Mouse (Mus musculus) cerebellum, adult 11-12 months (tissue): ENCODE measurements around the gene Ebf3.

Source experiments
- DNase-seq: peaks from one replicate; pipeline ENCODE4 v3.0.0; 2022

Ebf3 gene

DNA sequence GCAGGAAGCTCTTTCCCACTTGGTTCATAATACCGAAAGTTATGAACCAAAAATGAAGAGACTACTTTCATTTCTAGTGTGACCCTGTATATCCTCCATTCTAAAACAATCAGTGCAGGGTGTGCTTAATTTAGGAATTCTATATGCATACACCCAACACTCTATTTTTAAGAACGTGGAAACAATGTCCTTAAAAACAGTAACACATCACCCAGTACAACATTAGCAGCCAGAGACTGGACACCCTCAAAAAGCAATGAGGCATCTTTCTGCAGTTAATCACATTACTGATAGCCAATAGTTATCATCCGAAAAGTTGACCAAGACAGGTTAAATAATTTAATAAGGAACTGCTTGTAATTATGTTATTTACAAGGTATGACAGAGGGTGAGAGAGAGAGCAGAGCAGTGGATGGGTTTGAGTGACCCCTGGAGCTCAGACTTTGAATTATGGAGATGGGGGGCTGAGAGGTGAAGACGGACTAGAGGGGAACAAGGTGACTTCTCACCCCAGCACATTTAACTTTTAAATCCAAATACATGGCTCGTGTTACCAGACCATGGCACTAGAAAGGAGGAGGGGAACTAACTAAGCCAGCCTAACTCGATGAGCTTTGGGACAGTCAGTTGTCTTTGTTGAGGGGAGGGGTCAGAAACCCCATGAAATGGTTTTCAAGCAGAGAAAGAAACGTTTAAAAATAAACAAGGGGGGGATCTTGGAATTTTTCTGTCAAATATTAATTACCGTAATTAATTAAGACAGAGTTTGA lies 2.7 kb downstream of the Ebf3 start:
- no peak for DNase-seq

DNA sequence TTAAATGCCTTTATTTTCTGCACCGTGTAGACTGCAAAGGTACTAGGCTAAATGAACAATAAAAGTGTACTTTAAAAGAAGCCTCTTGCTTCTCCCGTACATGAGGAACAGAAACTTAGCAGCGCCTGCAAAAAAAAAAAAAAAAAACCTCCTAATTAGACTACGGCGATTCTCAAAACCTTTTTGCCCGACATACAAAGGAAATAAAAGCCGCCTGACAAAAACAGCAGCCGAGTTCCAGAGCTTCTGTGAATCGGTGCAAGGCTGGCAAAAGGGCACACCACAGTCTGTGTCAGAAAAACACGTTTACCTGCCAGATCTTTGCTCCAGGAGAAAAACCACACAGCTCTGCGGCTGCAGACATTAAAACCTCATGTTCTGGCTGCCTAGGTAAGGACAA lies 3.4 kb downstream of the Ebf3 start:
- DNase-seq = no peak

DNA sequence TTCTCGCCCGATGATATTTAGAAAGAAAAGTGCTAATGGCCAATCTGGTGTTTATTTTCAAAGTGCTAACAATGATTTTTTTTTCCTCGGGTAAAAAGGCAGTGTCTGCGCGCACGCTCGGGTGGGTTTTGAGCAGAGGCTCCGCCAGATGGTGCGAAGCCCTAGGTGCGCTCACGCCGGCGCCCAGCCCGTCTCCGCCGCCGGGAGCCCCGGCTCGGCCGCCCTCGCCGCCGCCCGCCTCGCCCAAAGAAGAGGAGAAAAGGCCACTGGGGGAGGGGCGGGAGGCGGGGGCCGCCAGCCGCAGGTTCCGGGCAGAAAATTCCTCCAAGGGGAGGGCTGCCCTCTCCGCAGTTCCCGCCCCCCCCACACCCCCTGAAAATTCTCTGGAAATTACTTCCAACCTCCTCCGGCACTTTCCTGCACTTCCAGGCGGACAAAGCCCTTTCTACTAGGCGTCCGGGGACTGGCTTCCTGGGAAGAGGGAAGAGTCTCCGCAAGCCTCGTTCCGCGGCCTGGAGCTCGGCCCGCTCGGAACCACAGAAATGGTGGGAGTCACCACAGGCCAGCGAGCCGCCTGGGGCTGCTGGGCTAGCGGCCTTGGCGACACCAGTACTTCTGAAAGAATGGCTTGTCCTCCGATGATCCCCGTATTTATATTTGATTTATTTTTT lies 4.0 kb downstream of the Ebf3 start:
- no peak for DNase-seq

DNA sequence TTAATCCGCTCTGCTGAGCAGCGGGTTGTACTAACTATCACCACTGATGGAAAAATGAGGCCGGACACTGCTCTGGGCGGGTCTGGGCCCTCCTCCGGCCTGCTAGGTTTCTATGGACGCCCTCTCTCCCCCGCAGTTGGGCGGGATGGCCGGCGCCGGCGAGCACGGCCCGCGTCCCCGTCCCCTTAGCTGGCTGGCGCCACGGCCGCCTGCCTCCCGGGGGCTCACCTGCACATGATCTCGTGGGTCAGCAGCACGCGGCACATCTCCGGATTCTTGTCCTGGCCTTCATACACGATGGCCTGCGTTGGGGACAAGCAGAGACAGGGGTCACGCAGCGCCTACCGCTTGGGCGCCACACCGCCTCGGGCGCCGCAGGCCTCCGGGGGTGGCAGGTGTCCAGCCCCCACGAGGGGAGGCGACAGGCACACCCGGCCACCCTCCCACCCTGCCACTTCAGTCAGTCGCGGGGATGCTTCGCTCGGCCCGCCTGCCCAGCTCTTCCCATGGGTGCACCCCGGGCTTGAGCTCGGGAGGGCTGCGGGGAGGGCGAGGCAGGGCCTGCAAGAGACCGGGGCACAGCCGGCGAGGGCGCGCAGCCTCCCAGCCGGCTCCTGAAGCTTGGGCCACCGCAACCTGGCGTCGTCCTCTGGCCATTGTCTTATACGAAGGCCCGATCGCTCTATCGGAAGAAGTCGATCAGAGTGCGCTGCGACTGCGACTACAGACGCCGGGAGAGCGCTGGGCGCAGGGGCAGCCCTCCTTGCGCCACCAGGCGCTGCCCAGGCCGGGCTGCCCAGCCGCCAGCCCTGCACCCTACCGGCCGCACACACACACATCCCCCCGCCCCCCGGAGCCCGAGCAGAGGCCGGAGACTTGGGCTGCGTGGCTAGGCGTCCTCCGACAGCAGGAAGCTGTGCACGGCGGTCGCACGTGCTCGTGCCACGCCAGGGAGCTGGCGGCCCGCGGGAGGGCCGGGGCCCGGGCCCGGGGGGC lies 4.9 kb downstream of the Ebf3 start:
- no peak for DNase-seq

DNA sequence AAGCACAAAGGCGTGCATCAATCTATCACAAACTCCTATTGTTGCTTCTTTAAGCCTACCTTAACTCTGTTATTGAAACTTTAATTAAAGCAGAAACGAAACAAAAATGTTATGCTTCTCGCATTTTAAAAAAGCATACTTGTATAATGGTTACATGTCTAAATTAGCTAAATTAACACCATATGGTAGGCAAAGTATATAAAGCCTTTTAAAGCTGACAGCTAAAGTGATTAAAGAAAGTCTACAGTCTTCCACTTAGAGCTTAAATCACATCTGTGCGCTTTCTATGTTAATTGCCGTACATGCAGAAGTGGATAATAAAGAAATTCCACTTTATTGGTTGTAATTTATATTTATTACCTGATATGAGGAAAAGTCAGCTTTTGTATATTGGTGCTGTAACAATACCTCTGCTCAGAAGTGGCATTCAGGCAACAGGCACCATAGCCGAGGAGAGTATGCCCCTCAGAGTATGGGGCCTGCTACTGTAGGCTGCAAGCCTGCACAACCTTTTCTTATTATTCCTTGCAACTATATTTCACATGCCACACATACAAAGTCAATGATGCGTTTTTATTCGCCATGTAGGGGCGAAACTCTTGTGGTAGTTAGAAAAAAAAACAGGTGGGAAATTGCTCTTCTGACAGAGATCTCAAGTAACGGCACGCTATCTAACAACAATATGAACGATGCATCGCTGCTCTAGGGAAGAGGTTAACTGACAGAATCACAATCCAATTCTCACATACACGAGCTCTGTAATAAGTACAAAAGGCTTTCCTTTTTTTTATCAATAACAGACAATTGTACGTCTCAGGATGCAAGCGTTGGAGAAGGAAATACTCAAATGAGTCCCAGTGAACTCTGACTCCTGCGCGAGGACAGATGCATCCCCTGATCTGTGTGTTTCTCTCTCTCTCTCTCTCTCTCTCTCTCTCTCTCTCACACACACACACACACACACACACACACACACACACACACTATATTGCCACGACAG lies 5.9 kb downstream of the Ebf3 start:
- DNase-seq = no peak

DNA sequence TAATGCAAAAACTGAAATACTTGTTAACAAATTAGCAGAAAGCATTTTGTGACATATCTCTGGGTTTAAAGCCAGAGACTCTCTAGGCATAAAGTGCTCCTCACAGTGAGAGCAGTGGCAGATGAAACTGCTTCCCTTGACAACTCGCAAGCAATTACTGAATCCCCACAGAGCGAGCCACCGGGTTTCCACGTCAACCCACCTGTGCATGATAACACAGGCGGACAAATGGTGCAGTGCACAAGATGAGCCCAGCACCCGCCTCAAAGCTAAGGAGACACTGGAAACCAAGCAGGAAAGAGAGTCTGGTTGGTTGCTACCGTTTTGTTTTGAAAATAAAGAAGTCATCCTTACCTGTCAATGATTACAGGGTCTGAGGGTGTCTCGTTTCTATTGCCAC lies 7.1 kb downstream of the Ebf3 start:
- no peak for DNase-seq

DNA sequence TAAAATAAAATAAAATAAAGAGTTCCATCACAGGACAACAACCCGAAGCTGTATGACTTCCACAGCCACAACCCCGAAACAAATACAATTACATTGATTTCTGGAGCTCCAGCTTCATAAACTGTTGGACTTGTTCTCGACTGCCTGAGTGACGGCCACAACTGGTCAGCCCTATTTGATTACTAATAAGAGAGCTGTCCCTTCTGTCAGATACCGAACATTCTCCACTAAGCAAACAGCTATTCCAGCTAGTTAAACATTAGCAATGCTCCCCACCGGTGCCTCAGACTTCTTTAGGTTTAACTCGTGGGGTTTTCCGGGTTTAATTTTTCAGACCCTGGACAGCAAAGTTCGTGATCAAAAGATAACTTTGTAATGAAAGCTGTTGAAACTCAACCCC lies 8.1 kb downstream of the Ebf3 start:
- no peak for DNase-seq

DNA sequence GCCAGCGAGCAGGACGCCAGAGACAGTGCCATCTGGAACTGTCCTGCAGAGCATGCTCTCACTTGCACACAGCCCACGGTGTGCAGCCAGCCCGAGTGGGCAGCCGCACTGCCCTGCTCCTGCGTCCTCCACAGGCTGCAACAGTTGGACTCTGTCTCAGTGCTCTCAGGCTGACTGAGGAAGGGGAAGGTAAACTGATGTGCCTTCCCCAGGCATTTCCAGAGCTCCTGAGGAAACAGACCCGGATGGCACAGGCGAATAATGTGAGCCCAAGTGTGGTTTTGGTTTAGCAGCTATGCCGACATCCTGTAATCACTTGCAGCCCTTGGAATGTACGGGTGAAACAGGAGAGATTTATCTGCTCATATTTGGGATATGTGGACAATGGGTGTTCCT lies 10.5 kb downstream of the Ebf3 start:
- no peak for DNase-seq

DNA sequence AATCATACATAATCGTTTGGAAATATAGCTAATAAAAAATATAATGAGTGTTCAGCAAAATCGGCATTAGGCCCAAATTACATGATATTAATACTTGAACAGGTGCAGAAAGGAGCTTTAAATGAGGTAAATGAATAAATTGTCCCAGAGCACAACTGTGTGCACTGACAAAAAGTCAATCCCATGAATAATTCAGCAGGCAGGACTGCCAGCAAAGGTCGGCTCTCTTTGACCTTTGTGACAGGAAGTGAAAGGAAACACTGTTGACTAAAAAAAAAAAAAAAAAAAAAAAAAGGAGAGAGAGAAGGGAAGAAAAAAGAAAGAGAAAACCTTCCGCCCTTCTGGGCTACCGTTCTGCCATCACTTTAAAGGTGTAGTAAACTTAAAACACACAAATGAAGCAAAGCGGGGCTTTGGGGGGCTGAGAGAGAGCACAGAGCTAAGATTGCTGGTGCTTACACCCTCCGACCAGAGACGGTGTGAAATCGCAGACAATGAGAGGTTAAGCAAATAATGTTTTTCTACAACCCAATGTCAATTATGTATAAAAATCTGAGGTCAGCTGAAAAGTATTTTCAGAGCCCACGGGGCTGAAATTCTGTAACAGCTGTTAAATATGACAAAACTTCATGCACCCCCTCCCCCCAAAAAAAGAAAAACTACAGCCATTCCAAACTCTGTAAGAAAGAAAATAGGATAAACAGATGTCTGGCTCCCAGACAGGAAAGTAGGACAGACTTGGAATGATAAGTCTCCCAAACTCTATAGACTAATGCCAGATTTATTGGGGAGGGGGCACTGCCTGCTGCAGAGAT lies 11.1 kb downstream of the Ebf3 start:
- no peak for DNase-seq

DNA sequence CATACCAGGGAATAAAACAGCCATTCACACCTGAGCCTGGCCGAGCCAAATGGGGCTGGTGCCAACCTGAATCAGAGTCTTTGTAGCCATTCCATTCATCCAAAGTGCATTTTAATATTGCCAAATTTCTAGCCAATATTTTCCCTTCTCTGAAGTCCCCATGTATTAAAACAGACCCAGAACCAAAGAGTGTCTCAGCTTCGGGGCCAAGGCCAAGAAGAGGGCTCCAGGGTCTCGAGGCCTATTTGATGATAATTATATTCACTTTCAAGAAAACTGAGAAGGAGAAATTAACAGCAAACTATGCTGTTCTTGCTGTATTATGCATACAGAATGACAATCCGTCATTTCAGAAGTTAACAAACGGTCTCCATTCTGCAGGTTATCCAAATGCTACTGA lies 12.1 kb downstream of the Ebf3 start:
- DNase-seq = no peak

DNA sequence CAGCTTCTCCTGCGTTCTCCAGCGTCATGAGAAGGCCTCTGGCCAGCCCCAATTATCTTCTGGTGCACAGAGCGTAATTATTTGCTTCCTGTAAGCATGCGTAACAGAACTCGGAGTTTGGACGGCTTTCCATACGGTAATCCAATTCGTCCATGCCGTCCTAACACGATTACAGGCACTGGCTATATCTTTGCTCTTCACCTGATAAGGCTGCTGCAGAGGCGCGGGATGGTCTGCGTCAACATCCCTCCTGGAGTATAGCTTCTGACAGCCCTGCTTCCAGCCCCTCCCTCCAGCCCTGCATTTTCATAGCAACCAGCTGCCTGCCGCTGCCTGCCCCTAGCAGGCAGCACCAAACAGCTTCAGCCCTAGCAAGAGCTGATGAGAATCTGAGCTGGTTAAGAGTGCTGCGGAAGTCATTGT lies 12.9 kb downstream of the Ebf3 start:
- DNase-seq = no peak

DNA sequence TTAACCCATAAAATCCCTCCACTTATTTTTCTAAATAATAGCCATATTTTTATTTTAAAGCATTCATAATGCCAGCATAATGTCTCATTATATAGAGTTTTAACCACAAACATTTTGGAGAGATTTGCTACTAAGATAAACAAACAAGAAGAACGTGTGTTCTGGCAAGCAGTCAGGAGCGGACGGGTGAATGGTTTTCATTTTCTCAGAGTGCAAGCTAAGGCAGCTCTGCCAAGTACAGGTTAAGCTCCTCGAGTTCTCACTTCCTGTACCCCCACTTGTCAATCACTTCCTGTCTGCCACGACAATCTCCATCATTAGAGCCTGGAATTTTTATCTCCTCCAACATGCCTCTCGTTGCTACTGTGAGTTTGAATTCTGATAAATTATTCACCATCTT lies 13.4 kb downstream of the Ebf3 start:
- DNase-seq = no peak

DNA sequence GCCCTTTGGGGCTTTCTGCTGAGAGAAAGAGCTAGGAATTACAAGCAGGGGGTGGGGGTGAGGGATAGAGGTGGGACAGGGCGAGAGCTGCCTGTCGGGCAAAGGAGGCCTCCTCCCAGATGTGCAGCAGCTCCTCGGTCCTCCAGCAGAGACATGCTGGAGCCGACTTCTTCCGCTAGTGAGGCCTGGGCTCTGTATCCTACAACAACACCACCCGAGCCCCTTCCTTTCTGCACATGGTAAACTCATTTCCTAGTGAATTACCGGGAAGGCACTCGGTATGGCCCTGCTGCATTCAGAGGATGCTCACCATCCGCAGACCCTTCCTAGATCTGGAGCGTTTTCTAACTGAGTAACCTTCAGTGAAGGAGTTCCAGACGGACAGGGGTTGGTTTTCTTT lies 14.1 kb downstream of the Ebf3 start:
- no peak for DNase-seq

DNA sequence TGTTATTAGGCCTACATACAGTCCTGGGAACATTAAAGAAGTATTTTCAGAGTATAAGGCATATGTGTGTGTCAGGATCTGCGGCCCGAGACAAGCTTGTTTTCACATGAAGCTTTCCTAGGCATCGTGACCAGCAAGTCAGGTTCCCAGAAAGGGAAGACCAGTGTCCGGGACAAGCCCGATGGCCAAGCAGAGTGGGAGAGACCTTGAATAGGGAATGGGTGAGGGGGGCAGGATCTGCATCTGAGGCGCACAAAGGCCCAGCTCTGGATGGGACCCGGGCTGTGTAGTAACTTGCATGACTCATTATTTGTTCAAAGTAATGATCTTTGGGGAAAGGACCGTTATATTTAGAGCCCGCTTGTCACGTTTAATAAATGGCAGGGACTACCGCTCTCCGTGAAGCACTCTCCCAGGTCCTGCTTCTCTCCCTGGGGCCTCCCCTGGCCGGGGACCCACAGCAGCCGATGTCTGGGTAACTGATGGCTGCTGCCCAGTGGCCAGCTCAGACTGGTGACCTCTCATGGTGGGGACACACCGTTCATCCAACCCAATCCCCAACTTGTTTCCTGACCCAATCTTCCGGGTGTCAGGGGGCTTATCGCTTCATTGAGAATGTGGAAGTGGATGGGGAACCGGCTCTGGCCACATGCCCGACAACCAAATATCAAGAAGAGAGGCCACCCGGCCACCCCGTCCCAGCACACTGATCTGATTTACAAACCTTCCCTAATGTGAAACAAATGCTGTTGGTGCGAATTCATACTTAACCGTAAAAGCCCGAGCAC lies 16.5 kb downstream of the Ebf3 start:
- no peak for DNase-seq

DNA sequence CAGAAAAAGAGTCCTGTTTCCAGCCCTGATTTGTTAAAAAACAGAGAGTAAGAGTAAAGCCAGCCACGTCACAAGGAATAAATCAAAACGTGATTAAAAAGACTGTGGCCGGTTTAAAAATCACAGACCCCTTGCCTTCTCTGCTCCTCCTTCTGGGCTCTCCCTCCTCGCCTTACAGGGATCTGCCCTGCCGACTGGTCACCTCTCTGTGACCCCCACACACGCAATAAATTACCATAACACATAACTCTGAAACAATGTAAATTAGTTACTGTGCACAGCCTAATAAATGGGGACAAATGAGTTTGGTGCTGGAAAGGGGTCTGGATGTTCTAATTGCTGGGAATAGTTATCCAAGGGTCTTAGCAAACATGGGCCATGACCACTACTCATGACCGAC lies 17.1 kb downstream of the Ebf3 start:
- no peak for DNase-seq

DNA sequence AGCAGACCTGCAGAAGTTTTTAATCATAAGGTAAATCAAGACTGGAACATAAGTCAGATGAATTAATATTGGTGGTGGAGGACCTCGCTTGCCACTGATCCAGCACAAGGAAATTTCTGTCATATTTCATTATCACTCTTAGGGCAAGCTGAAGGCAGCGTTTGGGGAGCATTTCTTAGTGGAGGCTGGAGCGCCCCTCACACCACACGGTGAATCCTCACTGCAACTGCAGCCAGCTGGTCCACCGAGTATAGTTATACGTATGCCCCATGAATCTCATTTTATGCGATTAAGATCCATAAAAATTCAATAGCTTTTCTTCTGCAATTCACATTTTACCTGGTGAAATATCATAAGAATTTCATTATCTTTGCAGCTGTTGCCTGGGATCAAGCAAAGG lies 18.6 kb downstream of the Ebf3 start:
- DNase-seq = no peak

DNA sequence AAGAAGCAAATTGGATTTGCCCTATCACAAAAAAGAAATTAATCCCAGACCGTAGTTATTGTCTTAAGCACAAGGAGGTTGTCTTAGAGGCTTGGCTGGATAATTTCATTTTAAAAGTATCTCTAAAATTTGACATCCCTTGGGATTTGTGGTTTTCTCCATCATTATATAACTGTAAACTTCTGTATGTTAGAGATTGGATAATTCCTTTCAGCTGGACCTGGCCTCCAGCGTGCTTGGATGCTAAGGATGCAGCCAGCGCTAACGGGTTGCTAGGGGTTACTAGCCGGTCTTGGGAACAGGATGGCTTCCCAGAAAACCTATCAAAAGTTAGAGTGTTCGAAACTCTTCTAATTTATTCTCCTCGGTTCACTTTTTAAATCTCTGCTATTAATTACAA lies 19.8 kb downstream of the Ebf3 start:
- DNase-seq = no peak

DNA sequence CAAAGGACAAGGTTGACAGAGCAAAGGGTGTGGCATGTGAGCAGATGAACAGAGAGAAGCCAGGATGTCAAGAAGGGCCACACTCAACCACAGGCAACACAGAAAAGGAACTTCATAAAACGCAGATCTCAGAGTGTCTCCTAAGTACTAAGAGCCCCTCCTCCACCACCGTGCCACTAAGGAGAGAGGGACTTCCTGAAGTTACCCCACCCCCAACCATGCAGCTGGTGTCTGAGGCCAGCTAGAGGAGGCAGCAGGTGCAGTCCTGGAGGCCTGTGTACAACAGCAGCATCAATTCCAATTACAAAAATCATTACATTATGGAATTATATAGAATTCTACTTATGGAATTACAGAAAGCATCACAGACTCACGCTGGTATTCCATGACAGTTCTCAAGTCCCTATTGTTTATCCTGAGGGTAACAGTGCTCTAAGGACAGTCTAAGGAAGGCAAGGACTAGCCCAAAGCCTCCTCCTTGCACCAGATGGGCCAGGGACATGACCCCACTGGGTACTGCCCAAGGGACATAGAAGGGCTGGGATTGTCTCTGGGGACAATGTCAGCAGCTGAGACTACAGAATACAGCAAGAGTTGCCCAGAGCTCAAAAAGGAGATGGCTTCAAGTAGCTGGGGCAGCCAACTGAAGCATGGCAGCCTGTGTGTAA lies 24.8 kb downstream of the Ebf3 start:
- no peak for DNase-seq

DNA sequence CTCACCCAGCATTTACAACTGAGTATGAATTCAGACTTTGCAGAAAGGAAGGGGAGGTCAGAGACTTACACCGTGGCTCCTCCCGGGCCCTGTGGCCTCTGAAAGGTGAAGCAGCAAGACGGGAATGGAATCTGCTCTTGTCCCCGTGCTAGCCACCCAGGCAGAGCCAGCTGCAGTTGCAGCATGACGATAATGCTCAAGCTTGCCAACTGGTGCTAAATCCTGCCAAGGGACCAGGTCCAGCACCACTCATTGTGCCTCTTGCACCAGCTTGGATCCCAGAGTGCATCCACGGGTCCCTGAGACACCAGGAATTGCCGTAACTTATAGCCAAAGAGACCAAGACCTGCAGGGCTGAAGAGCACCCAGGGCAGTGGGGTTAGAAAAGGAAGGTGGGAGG lies 36.1 kb downstream of the Ebf3 start:
- no peak for DNase-seq

DNA sequence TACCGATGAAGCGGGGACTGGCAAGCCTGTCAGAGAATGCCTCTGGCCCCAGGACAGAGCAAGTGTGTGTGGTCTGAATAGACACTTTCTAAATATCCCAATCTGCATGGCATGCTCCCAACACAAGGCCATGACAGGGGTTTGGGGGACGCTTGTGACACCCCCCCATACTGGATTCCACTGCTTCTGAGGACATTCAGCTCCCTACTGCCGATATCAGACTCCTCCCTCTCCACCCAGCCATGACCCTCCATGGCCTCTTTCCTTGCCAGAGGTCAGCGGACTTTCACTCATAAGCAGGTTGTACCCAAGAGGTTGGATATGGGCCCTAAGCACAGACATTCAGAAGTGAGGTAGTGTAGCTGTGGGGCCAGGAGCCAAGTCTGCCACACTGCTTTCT lies 36.5 kb downstream of the Ebf3 start:
- DNase-seq = no peak
